Mouse (Mus musculus): ENCODE measurements around the gene M1ap.

M1ap gene

DNA sequence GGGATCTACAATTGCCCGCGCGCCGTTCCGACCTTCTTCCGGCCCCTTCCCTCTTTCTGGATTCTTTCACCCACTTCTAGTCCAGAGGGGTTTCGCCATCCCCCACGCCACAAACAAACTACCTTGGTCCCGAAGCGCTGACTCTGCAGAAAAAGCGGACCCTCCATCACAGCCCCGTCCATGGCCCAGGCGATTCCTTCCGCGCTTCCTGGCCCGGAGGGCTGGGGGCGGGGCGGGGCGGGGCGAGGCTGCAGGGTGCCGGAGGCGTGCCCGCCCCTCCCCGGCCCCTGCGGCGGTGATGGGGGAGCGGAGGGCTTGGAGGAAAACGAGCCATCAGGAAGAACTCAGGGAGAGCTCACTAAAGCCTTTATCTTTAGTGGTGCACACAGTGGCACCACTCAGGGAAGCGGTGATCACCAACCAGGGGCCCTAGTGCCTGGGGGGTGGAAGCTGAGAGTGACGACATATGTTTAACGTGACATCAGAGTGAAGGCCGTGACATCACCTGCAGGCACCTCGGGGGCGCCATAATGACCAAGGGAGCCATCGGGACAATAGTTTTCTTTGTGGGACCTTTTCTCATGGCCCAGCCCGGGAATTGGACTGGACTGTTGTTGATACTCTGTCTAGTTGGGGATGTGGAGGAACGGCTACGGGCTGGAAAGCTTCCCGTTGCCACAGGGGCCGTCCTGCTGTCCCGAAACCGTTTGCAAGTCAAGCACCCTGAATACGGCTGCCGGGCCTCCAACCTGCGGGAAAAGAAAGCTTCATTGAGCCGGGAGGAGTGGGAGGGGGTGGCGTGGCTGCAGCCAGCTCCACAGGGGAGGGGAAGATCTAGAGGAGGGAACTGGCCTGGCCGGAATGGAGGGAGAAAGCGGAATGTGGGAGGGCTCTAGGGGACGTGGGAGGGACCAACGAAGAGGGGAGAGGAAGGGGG, 86.8 kb downstream of the M1ap start, which contains the start of the genes Dok1 and Loxl3:
Gene Dok1, minus strand, starts transcription at position 223 of the 937 bp plus-strand sequence.
Gene Loxl3, plus strand, starts transcription at position 925 of the 937 bp plus-strand sequence.
- DNase-seq (ENCODE audit: low read depth in 2 of 2, low spot score in 2 of 2), result peak; percentile 24 to 50

DNA sequence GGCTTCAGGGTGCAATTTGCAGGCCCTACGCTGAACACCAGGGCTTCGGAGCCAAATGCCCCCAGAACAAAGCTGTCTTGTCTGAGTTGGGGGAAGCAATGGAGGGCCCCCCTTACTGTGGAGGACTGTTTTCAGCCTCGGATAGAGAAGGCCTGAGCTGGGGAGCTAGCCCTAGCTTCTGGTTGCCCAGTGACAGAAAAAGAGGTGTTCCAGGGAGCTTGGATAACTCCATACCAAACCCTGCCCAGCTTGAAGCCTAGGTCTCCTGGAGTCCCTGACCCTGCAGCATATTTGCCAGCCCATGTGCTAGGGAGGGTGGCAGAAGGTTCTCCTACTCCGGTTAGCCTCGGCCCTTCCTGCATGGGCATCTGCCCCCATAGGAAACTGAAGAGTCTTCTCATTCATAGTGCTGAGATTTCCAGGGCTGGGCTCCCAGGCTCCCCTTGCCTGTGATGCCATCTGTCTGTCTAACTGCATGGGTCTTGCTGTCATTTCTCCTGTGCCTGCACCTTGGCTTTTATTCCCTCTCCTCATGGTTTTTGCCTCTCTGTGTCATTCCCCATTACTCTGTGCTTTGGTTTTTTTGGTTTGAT, 87.9 kb downstream of the M1ap start:
- no peak for DNase-seq (ENCODE audit: low read depth in 2 of 2, low spot score in 2 of 2)

DNA sequence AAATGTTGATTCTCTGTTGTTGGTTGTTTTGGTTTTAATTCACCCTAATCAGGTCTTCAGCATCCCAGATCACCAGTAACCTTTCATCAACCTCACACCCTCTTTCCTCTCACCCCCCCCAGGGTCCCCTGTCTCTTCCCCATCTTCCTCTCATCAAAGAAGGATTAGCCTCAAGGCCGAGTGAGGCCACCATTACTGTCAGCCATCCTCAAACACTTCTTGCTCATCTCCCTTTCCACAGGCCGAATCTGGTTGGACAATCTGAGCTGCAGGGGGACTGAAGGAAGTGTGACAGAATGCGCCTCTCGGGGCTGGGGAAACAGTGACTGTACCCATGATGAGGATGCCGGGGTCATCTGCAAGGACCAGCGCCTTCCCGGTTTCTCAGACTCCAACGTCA, 90.5 kb downstream of the M1ap start:
- no peak for DNase-seq (ENCODE audit: low read depth in 2 of 2, low spot score in 2 of 2)

DNA sequence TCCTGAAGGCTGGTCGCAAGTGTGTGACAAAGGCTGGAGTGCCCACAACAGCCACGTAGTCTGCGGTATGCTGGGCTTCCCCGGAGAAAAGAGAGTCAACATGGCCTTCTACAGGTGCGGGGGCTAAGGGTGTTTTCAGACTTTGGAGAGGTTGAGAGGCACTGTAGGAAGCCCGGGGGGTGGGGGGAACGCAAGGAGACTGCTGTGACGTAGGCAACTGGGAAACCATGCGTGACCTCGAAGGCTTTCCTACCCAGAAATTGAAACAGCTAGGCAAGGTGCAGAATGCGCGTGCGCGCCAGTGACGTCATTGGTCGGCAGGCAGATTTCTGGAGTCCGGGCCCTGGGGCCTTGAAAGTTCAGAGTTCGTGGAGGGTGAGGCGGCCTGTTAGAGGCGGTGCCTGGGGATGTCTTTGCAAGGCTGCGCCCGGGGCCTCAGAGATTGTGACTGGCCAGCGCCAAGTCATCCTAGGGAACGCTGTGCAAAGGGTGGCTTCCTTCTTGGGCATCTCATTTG, 91.9 kb downstream of the M1ap start:
- DNase-seq (ENCODE audit: low read depth in 2 of 2, low spot score in 2 of 2), result peak; percentile 86 to 89

DNA sequence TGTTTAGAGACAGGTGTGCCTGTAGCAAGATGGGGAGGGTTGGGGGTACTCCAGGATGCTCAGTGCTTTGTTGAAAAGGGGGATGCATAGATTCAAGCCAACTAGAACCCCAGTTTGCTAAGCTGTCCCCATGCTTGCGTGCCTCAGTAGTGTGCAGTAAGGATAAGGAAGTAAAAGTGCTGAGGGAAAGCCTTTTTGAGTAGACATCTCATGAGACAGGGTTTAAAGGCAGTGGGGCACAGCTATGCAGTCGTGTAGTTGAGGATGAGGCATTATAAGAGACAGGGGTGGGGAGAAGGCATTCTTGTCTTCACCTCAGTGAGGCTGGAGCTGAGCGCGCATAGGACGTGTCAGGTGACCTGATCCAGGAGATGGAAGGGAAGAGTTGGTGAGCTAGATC, 93.9 kb downstream of the M1ap start:
- DNase-seq (ENCODE audit: low read depth in 2 of 2, low spot score in 2 of 2), result no peak

DNA sequence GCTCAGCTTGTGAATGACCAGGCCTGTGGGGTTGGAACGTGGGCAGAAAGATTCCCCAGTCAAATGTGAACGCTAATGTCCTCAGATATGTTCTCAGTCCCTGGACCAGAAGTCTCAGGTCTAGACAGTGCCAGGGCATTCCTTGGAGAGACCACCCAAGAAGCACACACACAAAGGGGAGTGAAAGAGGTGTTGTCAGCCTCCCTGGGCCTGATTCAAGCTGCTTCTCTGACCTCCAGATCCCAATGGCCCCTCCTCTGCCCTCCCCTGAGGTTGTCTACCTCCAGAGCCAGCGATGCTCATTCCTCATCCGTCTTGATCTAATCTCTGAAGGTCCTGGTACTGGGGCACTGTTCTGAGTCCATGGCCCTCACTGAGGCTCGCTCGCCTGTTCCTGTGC, 96.9 kb downstream of the M1ap start:
- no peak for DNase-seq (ENCODE audit: low read depth in 2 of 2, low spot score in 2 of 2)

DNA sequence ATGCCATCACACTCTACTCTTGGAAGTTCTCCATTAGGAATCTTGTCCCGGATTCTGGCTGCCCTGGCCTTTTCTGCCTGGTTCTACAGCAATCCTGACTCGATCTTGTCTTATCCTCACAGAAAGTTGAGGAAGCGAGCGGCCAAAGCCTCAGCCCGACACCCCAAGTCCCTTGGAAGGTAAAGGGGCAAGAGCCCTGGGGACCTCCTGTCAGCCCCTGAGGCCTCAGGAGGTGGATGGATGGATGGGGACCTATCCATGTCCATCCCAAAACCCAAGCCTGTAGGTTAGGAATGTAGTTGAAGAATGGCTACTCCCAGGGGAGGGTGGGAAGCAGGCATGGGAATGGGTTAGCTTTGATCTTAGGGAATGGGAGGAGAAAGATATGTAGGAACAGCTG, 97.3 kb downstream of the M1ap start:
- DNase-seq (ENCODE audit: low read depth in 2 of 2, low spot score in 2 of 2), result no peak

DNA sequence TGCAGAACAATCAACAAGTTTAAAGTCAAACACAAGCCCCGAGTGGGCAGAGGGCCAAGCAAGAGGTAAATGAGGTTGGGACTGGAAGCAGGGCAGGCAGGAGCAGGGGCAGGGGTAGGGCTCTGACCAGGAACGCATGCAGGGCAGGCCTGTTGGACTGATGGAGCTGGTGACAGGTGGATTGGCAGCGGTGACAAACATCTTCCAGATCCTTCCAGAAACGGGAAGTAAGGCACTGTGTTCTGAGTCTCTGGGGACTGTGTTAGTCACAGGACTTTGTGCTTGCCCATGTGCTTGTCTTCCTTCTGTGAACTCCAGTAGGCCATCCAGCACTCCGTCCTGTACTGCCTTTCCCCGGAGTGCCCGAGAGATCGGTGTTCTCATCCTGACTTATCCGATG, 98.0 kb downstream of the M1ap start:
- no peak for DNase-seq (ENCODE audit: low read depth in 2 of 2, low spot score in 2 of 2)

DNA sequence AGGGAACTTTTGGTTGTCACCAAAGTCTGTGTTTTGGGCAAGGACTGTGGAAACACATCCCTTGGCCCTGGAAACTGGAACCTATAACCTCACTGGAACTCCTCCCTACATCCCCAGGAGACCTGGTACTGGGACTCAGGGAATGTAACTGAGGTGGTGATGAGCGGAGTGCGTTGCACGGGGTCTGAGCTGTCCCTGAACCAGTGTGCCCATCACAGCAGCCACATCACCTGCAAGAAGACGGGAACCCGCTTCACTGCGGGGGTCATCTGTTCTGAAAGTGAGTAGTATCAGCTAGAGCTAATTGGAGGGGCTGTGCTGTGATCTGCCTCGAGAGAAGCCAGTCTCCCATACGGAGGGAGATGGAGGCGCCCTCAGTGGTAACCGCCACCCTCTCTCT, 102.7 kb downstream of the M1ap start:
- DNase-seq (ENCODE audit: low read depth in 2 of 2, low spot score in 2 of 2), result no peak

DNA sequence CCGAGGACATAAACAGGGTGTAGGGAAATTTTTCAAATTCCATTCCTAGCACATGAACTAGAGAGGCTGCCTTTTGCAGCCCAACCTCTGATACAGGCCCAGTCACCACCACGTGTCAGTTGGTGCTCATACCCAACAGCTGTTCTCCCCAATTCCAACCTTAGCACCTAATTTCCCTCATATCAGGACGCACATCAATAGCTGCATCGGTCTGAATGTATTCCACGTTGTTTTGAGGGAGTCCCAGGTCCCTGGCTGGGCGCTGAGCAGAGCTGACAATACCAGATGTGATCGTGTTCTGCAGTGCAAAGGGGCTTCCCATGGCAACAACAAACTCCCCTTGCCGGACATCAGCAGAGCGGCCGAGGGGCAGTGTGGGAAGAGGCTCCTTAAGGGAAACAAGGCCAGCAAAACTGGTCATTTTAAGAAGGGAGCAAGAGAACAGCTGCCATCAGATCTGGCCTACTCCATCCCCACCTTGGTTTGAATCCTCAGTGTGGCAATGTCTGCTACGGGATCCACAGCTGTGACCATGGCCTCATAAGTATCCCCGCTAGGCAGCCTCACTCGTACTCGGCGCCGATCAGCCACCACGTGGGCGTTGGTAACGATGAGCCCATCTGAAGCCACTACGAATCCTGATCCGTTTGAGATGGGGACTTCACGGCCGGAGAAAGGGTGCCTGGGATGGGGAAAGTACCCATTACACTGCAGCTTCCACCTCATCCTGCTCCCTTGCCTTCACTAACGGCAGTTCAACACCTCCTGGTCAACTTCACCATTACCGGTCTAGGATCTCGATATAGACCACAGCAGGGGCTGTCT, 106.6 kb downstream of the M1ap start:
- no peak for DNase-seq (ENCODE audit: low read depth in 2 of 2, low spot score in 2 of 2)

DNA sequence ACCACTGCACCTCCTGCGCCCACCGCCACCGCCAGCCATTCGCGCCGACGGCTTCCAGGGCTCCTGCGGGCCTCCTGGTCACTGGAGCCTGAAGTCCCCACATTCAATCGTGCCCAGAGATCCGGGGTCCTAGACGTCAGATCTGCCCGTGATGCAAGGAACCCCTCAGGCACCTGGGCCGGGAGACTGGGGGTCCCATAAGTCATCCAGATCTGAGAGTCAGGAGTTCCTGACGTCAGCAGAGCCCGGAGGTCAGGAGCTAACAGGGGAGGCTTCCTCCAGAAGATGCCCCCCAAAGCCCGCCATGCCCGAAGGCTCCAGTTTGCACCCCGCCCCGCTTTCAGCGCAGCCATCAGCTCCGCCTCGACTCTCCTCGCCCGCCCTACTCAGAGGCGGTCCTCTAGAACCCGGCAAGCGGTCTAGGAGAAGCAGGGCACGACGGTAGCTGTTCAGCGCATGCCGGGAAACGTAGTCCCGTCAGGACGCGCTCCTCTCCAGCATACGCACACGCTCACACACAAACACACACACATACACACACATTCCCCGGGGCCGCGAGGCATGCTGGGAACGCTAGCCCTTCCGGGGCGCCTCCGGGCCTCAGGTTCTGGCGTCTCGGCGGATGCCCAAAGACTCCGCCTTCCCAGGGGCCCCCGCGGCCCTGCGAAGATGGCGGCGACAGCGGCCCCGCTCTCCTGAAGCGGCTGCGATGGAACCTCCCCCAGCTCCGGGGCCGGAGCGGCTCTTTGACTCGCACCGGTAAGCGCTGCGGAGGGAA, 107.6 kb downstream of the M1ap start, which contains the start of gene Aup1:
Gene Aup1, plus strand, starts transcription at position 448 of the 778 bp plus-strand sequence.
- DNase-seq (ENCODE audit: low read depth in 2 of 2, low spot score in 2 of 2), result peak; percentile 95 to 96

DNA sequence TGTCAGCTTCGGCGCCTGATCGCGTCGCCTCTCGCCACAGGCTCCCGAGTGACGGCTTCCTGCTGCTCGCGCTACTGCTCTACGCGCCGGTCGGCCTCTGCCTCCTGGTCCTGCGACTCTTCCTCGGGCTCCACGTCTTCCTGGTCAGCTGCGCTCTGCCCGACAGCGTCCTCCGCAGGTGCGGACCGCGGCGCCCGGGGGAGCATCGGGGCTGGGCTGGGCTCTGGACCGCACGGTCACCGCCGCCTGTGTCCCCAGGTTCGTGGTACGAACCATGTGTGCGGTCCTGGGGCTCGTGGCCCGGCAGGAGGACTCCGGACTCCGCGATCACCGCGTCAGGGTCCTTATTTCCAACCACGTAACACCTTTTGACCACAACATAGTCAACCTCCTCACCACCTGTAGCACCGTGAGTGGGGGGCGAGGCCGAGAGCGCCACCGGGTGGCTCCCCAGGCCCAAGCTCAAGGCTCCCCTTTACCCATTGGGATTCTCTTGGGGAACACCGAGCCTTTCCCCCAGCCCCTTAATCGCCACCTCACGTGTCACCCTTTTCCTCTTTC, 108.2 kb downstream of the M1ap start, which contains the start of gene Htra2:
Gene Htra2, minus strand, starts transcription at position 403 of the 561 bp plus-strand sequence.
- no peak for DNase-seq (ENCODE audit: low read depth in 2 of 2, low spot score in 2 of 2)

DNA sequence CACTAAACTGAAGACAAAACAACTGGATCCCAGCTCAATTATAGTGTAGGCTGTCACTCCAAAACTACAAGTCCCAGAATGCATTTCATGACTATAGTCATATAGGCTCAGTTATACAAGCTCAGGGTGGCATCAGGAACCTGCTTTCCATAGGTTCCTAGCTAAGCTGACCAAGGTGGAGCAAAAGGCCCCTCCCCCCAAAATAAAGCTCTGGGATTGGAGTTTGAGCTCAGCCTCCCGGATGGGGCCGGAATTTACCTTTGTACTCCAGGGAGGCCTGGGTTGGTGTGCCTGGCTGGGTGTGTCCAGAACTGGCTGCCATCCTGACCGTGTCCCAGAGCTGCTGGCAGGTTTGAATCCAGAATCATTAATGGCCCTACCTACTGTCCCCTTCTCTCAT, 111.1 kb downstream of the M1ap start, which contains the start of gene Dqx1:
Gene Dqx1, plus strand, starts transcription at position 55 of the 400 bp plus-strand sequence.
- no peak for DNase-seq (ENCODE audit: low read depth in 2 of 2, low spot score in 2 of 2)

DNA sequence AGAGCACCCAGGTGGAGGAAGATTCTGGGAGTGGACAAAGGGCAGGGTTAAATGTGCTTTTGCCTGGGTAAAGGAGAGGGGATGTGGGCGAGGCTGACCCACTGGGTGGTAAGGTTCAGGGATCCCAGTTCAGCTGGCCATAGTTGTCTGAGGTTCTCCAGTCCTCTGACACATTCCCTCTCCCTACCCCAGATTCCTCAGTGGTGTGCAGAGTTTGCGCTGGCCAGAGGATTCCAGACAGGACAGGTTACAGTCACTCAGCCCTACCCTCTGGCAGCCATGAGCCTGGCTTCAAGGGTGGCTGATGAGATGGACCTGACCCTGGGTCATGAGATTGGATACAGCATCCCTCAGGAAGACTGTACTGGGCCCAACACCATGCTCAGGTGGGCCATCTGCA, 112.0 kb downstream of the M1ap start:
- no peak for DNase-seq (ENCODE audit: low read depth in 2 of 2, low spot score in 2 of 2)

DNA sequence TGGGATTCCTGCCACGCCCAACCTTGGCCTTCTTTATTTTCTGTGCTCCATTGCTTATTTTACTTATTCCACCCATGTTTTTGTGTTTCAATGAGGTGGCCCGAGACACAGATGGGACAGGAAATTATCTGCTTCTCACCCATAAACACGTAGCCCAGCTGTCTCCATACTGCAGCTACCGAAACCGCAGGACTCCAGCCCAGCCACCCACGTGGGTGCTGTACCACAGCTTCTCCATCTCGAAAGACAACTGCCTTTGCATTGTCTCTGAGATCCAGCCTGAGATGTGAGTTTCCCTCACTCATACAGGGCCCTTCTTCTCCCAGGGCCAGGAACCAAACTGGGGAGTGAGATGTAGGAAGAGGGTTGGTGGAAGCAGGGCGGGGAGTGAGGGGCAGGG, 119.3 kb downstream of the M1ap start:
- no peak for DNase-seq (ENCODE audit: low read depth in 2 of 2, low spot score in 2 of 2)

DNA sequence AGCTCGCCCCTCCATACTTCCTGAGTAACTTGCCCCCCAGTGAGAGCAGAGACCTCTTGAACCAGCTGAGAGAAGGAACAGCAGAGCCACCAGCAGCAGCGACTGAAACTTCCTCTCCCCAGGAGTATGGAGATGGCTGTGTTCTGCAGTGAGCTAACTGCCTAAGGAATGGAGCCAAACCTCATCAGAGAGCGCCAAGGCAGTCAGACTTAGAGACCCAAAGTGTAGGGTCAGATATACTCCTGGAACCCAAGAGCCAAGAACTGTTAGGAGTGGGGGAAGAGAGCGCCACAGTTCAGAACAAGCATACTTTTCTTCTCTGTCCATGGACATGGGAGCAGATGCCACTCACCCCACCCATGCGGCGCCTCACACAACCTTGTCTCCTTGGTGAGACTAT, 119.7 kb downstream of the M1ap start:
- DNase-seq (ENCODE audit: low read depth in 2 of 2, low spot score in 2 of 2), result no peak

DNA sequence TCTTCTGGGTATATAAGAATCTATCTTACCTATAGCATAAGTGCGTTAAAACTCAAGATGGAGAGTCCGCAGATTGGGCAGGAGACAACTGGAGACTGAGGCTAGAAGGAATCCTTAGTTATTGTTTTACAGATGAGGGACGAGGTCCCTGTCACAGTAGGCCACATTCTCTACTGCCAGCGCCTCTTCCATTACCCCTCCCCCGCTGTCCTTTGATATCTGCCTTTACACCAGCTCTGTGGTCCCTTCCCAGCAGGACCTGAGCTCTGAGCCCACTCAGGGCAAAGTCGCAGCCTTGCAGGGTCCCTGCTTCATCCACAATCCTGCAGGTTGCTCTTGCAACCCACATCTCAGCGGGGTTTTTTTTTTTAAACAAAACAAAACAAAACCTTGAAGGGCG, 121.5 kb downstream of the M1ap start:
- no peak for DNase-seq (ENCODE audit: low read depth in 2 of 2, low spot score in 2 of 2)

DNA sequence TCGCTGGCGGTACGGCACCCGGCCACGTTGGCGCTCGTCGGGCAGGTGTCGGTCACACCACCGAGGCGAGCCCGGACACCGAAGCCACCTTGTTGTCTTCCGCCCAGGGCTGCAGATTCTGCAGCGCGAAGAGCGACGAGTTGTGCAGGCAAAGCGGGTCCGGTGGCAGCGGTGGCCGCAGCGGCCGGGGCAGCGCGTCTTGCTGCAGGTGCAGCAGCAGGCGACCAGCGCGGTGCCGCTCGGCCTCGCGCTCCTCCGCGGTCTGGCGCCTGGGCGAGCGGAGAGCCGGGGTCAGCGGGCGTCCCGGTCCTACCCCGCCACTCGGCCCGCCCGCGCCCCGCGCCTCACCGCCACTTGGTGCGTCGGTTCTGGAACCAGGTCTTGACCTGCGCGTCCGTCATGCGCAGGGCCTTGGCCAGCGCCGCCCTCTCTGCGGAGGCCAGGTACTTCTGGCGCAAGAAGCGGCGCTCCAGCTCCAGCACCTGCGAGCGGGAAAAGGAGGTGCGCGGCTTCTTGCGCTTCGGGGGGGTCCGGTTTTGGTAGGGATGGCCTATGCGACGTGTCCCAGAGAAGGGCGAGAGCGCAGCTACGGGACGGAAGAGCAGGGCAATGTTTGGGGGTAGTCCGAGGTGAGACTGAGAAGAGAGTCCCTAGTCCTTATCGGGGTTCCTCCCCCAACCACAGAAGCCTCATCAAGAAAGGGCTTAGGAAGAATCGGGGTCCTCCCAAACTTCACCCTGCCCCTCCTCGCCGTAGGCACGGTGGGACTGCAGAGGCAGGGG, 122.2 kb downstream of the M1ap start:
- DNase-seq (ENCODE audit: low read depth in 2 of 2, low spot score in 2 of 2), result no peak

Data from CD8-positive naive resting alpha-beta T cell, adult 2 months (primary cell).